9 mouse cellular contexts compared by ENCODE assay signal in genomic region chr7:128392972-128393314, GRCm38 (mm10). TPM values are rescaled to one million over a fixed set of nuclear protein-coding genes. Genes with fewer than 3 reads are reported as not detected.
DNase-seq lines count a peak whose midpoint lies in the region; ATAC-seq and TF ChIP-seq lines count a peak whose summit lies in the region.
"Had no signal": no experiment of that assay in that cellular context is flagged by ENCODE, and none has a peak within 500 bp of the region (broad histone marks: within the 10 kb centered on the region; RNA-seq: fewer than 3 reads in every experiment).

No protein-coding gene starts in this region.

- no peak overlapping the region for H3K9ac ChIP-seq in limb, embryonic 14.5 days (ENCODE audit: low read depth, low read length, severe bottlenecking)

- TF ChIP-seq POLR2A in limb, embryonic 14.5 days (IDR thresholded peaks at IDR 0.05; ENCODE audit: borderline replicate concordance, extremely low read depth, insufficient read depth, insufficient read length), result no peak
- TF ChIP-seq POLR2A in cortical plate, adult 2 months (IDR thresholded peaks at IDR 0.05; ENCODE audit: extremely low read depth, insufficient read depth, low read length), result no peak

- H3K36me3 ChIP-seq in limb, embryonic 14.5 days (ENCODE audit: control insufficient read depth, insufficient read depth, low read length), result no peaks in the 10 kb centered on the region
- H3K36me3 ChIP-seq in limb, embryonic 10.5 days, result no peaks in the 10 kb centered on the region

- H3K27me3 ChIP-seq in limb, embryonic 14.5 days (ENCODE audit: control insufficient read depth, insufficient read depth, low read length), result no peaks in the 10 kb centered on the region
- H3K27me3 ChIP-seq in limb, embryonic 10.5 days (ENCODE audit: low read depth, poor library complexity, severe bottlenecking), result no peaks in the 10 kb centered on the region

- no peak overlapping the region for H3K4me2 ChIP-seq in limb, embryonic 14.5 days (replicated peaks; ENCODE audit: low read depth, low read length, severe bottlenecking)

- 25% methylated on average over 5 of the region's 5 CpGs for WGBS in limb, embryonic 14.5 days
- WGBS in limb, embryonic 10.5 days, result 47% methylated on average over 5 of the region's 5 CpGs

- H3K4me3 ChIP-seq in limb, embryonic 14.5 days (replicated peaks; ENCODE audit: low read length), result no peak overlapping the region
- H3K4me3 ChIP-seq in limb, embryonic 10.5 days, result no peak overlapping the region
- no peak overlapping the region for H3K4me3 ChIP-seq in cortical plate, adult 2 months (ENCODE audit: insufficient read depth, low read length)

- DNase-seq in limb, embryonic 14.5 days (ENCODE audit: low spot score), result no peak
- no peak for DNase-seq in limb, embryonic 10.5 days (ENCODE audit: low spot score)
- peak; percentile 32 for DNase-seq in ZHBTc4 (ENCODE audit: low read depth, low spot score)
- DNase-seq in urinary bladder, postnatal 36 days (ENCODE audit: low spot score in 2 of 2), result no peak
- DNase-seq in T-cell, adult 2 months (ENCODE audit: low spot score), result no peak
- DNase-seq: gastrocnemius, postnatal 14 days; retina, postnatal 1 day had no signal

- H3K27ac ChIP-seq in limb, embryonic 14.5 days (replicated peaks; ENCODE audit: low read depth, low read length), result 0 out of 2 replicates have a peak overlapping the region, but pooled peaks have one; percentile 1
- H3K27ac ChIP-seq in limb, embryonic 10.5 days, result no peak overlapping the region
- peak overlapping the region; percentile 53; the same call in 1 of the 2 replicates for H3K27ac ChIP-seq in cortical plate, adult 2 months (ENCODE audit: insufficient read depth, low read length)

- peaks cover 30% of the 10 kb centered on the region for H3K4me1 ChIP-seq in limb, embryonic 14.5 days (ENCODE audit: control insufficient read depth, insufficient read depth, low read length)
- peaks cover 36% of the 10 kb centered on the region for H3K4me1 ChIP-seq in limb, embryonic 10.5 days
- H3K4me1 ChIP-seq in cortical plate, adult 2 months (ENCODE audit: control insufficient read depth, insufficient read depth, low read length), result no peaks in the 10 kb centered on the region

- no peak for TF ChIP-seq CTCF in cortical plate, adult 2 months (IDR thresholded peaks at IDR 0.05; ENCODE audit: extremely low read depth, insufficient read depth, low read length)

- H3K9me3 ChIP-seq in limb, embryonic 14.5 days (ENCODE audit: control insufficient read depth, low read length), result no peaks in the 10 kb centered on the region
- no peaks in the 10 kb centered on the region for H3K9me3 ChIP-seq in limb, embryonic 10.5 days (replicated peaks)

- ATAC-seq in limb, embryonic 14.5 days (ENCODE audit: low FRiP score, low read depth), result no peak
- ATAC-seq in megakaryocyte, adult 5-6 weeks (ENCODE audit: poor library complexity, severe bottlenecking), result peak; percentile 36; the same call in 1 of the 2 replicates

RNA-seq across cellular contexts. Expression of gene Rgs10, which starts 25.6 kb away (rescaled TPM):
- polyA plus RNA-seq in limb, embryonic 14.5 days (2012; rRNA removed), result 9.7 and 13.6 TPM in 2 replicates
- 17.2 and 17.7 TPM in 2 replicates for polyA plus RNA-seq in limb, embryonic 14.5 days (2014; fragmentation: Nextera tagmentation; extraction: Ambion mirVana)
- 2.7 and 3.5 TPM in 2 replicates for polyA plus RNA-seq in limb, embryonic 10.5 days (2016; fragmentation: Nextera tagmentation; extraction: Ambion mirVana)
- 69.9 and 71.8 TPM in 2 replicates for polyA plus RNA-seq in cortical plate, adult 2 months (2012; rRNA removed)
- total RNA-seq in megakaryocyte, adult 5-6 weeks (2015), result 155 and 159 TPM in 2 replicates
- 158 and 165 TPM in 2 replicates for total RNA-seq in megakaryocyte, adult 5-6 weeks (2017)
